Comparison of ENCODE assay signal across 8 mouse cellular contexts in genomic region chr7:141221249-141222125, GRCm38 (mm10). TPM values are rescaled to one million over a fixed set of nuclear protein-coding genes. Genes with fewer than 3 reads are reported as not detected.
DNase-seq lines count a peak whose midpoint lies in the region; ATAC-seq lines count a peak whose summit lies in the region.

No protein-coding gene starts in this region.

- 2% methylated on average over 44 of the region's 44 CpGs for WGBS in forebrain, embryonic 11.5 days
- WGBS in heart, embryonic 16.5 days, result 2% methylated on average over 44 of the region's 44 CpGs
- 7% methylated on average over 44 of the region's 44 CpGs for WGBS in liver, embryonic 15.5 days (ENCODE audit: insufficient replicate concordance)
- 3% methylated on average over 44 of the region's 44 CpGs for WGBS in neural tube, embryonic 12.5 days

- H3K9me3 ChIP-seq in forebrain, embryonic 11.5 days (ENCODE audit: control insufficient read depth, low read length), result no peaks in the 10 kb centered on the region
- no peaks in the 10 kb centered on the region for H3K9me3 ChIP-seq in heart, embryonic 16.5 days (replicated peaks; ENCODE audit: control insufficient read depth, low read length)
- H3K9me3 ChIP-seq in liver, embryonic 15.5 days (replicated peaks), result no peaks in the 10 kb centered on the region
- H3K9me3 ChIP-seq in neural tube, embryonic 12.5 days, result no peaks in the 10 kb centered on the region

- peak overlapping the region; percentile 46 for H3K4me3 ChIP-seq in forebrain, embryonic 11.5 days (ENCODE audit: low read depth, low read length)
- peak overlapping the region; percentile 60 for H3K4me3 ChIP-seq in heart, embryonic 16.5 days (ENCODE audit: low read length)
- peak overlapping the region; percentile 72 for H3K4me3 ChIP-seq in liver, embryonic 15.5 days (replicated peaks)
- H3K4me3 ChIP-seq in neural tube, embryonic 12.5 days, result peak overlapping the region; percentile 43

- H3K27ac ChIP-seq in forebrain, embryonic 11.5 days (ENCODE audit: low read depth, low read length), result peak overlapping the region; percentile 73
- H3K27ac ChIP-seq in heart, embryonic 16.5 days (ENCODE audit: low read length), result peak overlapping the region; percentile 94
- H3K27ac ChIP-seq in liver, embryonic 15.5 days (replicated peaks), result peak overlapping the region; percentile 92
- peak overlapping the region; percentile 46 for H3K27ac ChIP-seq in neural tube, embryonic 12.5 days

- H3K9ac ChIP-seq in forebrain, embryonic 11.5 days (ENCODE audit: low read length), result peak overlapping the region; percentile 69
- H3K9ac ChIP-seq in heart, embryonic 16.5 days (ENCODE audit: low read length), result peak overlapping the region; percentile 81
- peak overlapping the region; percentile 81 for H3K9ac ChIP-seq in liver, embryonic 15.5 days
- peak overlapping the region; percentile 65 for H3K9ac ChIP-seq in neural tube, embryonic 12.5 days

- no peaks in the 10 kb centered on the region for H3K36me3 ChIP-seq in forebrain, embryonic 11.5 days (ENCODE audit: control insufficient read depth, insufficient read depth, low read length)
- no peaks in the 10 kb centered on the region; the same call in 1 of the 2 replicates for H3K36me3 ChIP-seq in heart, embryonic 16.5 days (ENCODE audit: control insufficient read depth, insufficient read depth)
- peaks cover 35% of the 10 kb centered on the region for H3K36me3 ChIP-seq in liver, embryonic 15.5 days (replicated peaks)
- H3K36me3 ChIP-seq in neural tube, embryonic 12.5 days, result peaks cover 17% of the 10 kb centered on the region

- H3K4me1 ChIP-seq in forebrain, embryonic 11.5 days (replicated peaks; ENCODE audit: control insufficient read depth, insufficient read depth, low read length), result peaks cover 18% of the 10 kb centered on the region
- H3K4me1 ChIP-seq in heart, embryonic 16.5 days (ENCODE audit: control insufficient read depth, insufficient read depth, low read length), result peaks cover 28% of the 10 kb centered on the region
- peaks cover 66% of the 10 kb centered on the region for H3K4me1 ChIP-seq in liver, embryonic 15.5 days (replicated peaks)
- peaks cover 26% of the 10 kb centered on the region for H3K4me1 ChIP-seq in neural tube, embryonic 12.5 days

- DNase-seq in CD8-positive naive resting alpha-beta T cell, adult 2 months (ENCODE audit: low read depth in 2 of 2, low spot score in 2 of 2), result peak; percentile 65 to 73
- peak; percentile 97 for DNase-seq in c-Kit-positive CD71-negative TER-119-negative erythroid progenitor cells, embryonic 14.5 days (ENCODE audit: low read depth)
- DNase-seq in forebrain, embryonic 11.5 days (ENCODE audit: low spot score), result peak; percentile 100
- peak; percentile 98 for DNase-seq in kidney, postnatal 36 days
- DNase-seq in telencephalon, adult 2 months (ENCODE audit: low read depth, low spot score), result peak; percentile 92

- H3K4me2 ChIP-seq in forebrain, embryonic 11.5 days (ENCODE audit: low read depth, low read length, severe bottlenecking), result peak overlapping the region; percentile 89
- H3K4me2 ChIP-seq in heart, embryonic 16.5 days (ENCODE audit: low read depth, low read length), result peak overlapping the region; percentile 66
- H3K4me2 ChIP-seq in liver, embryonic 15.5 days, result peak overlapping the region; percentile 98
- H3K4me2 ChIP-seq in neural tube, embryonic 12.5 days (replicated peaks), result peak overlapping the region; percentile 82

- peak; percentile 96 for ATAC-seq in forebrain, embryonic 11.5 days (replicated peaks; ENCODE audit: low FRiP score)
- peak; percentile 97 for ATAC-seq in heart, embryonic 16.5 days (replicated peaks; ENCODE audit: extremely low read depth, insufficient read depth, low FRiP score)
- ATAC-seq in liver, embryonic 15.5 days (ENCODE audit: insufficient read depth), result peak; percentile 97
- ATAC-seq in neural tube, embryonic 12.5 days (ENCODE audit: low FRiP score, low read depth), result peak; percentile 96

- no peaks in the 10 kb centered on the region for H3K27me3 ChIP-seq in forebrain, embryonic 11.5 days (ENCODE audit: control insufficient read depth, insufficient read depth, low read length)
- no peaks in the 10 kb centered on the region for H3K27me3 ChIP-seq in heart, embryonic 16.5 days (ENCODE audit: control insufficient read depth, insufficient read depth, low read length)
- H3K27me3 ChIP-seq in liver, embryonic 15.5 days, result no peaks in the 10 kb centered on the region
- no peaks in the 10 kb centered on the region for H3K27me3 ChIP-seq in neural tube, embryonic 12.5 days (replicated peaks)

RNA-seq across cellular contexts. Expression of gene Rassf7, which starts 5.8 kb away (rescaled TPM):
- polyA plus RNA-seq in forebrain, embryonic 11.5 days (2014; fragmentation: Nextera tagmentation; extraction: Ambion mirVana), result 47.4 and 49.3 TPM in 2 replicates
- polyA plus RNA-seq in heart, embryonic 16.5 days (2015; fragmentation: Nextera tagmentation; extraction: Ambion mirVana), result 16.1 and 17.2 TPM in 2 replicates
- 27.3 and 33.4 TPM in 2 replicates for polyA plus RNA-seq in liver, embryonic 15.5 days (2015; fragmentation: Nextera tagmentation; extraction: Ambion mirVana)
- 37.1 and 38.7 TPM in 2 replicates for polyA plus RNA-seq in neural tube, embryonic 12.5 days (2016; fragmentation: Nextera tagmentation; extraction: Ambion mirVana)

RNA-seq across cellular contexts. Expression of gene Phrf1, which starts 7.1 kb away (rescaled TPM):
- 99.6 and 102 TPM in 2 replicates for polyA plus RNA-seq in forebrain, embryonic 11.5 days (2014; fragmentation: Nextera tagmentation; extraction: Ambion mirVana)
- polyA plus RNA-seq in heart, embryonic 16.5 days (2015; fragmentation: Nextera tagmentation; extraction: Ambion mirVana), result 43.5 and 50.7 TPM in 2 replicates
- 26.7 and 32.6 TPM in 2 replicates for polyA plus RNA-seq in liver, embryonic 15.5 days (2015; fragmentation: Nextera tagmentation; extraction: Ambion mirVana)
- 88.0 and 92.7 TPM in 2 replicates for polyA plus RNA-seq in neural tube, embryonic 12.5 days (2016; fragmentation: Nextera tagmentation; extraction: Ambion mirVana)

RNA-seq across cellular contexts. Expression of gene Lmntd2, which starts 7.6 kb away (rescaled TPM):
- 3.3 TPM in 2 replicates for polyA plus RNA-seq in forebrain, embryonic 11.5 days (2014; fragmentation: Nextera tagmentation; extraction: Ambion mirVana)
- 0.54 and 0.76 TPM in 2 replicates for polyA plus RNA-seq in heart, embryonic 16.5 days (2015; fragmentation: Nextera tagmentation; extraction: Ambion mirVana)
- 0.60 and 0.91 TPM in 2 replicates for polyA plus RNA-seq in liver, embryonic 15.5 days (2015; fragmentation: Nextera tagmentation; extraction: Ambion mirVana)
- 2.5 and 3.8 TPM in 2 replicates for polyA plus RNA-seq in neural tube, embryonic 12.5 days (2016; fragmentation: Nextera tagmentation; extraction: Ambion mirVana)

RNA-seq across cellular contexts. Expression of gene Lrrc56, which starts 27.5 kb away (rescaled TPM):
- 14.0 and 16.1 TPM in 2 replicates for polyA plus RNA-seq in forebrain, embryonic 11.5 days (2014; fragmentation: Nextera tagmentation; extraction: Ambion mirVana)
- 3.0 and 4.1 TPM in 2 replicates for polyA plus RNA-seq in heart, embryonic 16.5 days (2015; fragmentation: Nextera tagmentation; extraction: Ambion mirVana)
- 11.0 and 12.1 TPM in 2 replicates for polyA plus RNA-seq in liver, embryonic 15.5 days (2015; fragmentation: Nextera tagmentation; extraction: Ambion mirVana)
- polyA plus RNA-seq in neural tube, embryonic 12.5 days (2016; fragmentation: Nextera tagmentation; extraction: Ambion mirVana), result 11.2 TPM in 2 replicates

RNA-seq across cellular contexts. Expression of gene Hras, which starts 27.7 kb away (rescaled TPM):
- 87.5 and 116 TPM in 2 replicates for polyA plus RNA-seq in forebrain, embryonic 11.5 days (2014; fragmentation: Nextera tagmentation; extraction: Ambion mirVana)
- 59.5 and 92.1 TPM in 2 replicates for polyA plus RNA-seq in heart, embryonic 16.5 days (2015; fragmentation: Nextera tagmentation; extraction: Ambion mirVana)
- 83.0 and 98.2 TPM in 2 replicates for polyA plus RNA-seq in liver, embryonic 15.5 days (2015; fragmentation: Nextera tagmentation; extraction: Ambion mirVana)
- 114 and 121 TPM in 2 replicates for polyA plus RNA-seq in neural tube, embryonic 12.5 days (2016; fragmentation: Nextera tagmentation; extraction: Ambion mirVana)

Comparison
In these comparisons a context has a peak if more than half of its experiments do, and no peak if none do; other contexts are left out.
1. Peak in every context shown above with its lines: DNase-seq, ATAC-seq, H3K4me3 ChIP-seq and H3K27ac ChIP-seq.